Mouse (Mus musculus): ENCODE results near the gene Baz2a.
"Not testable (repeated sequence)": the region's sequence is repeated elsewhere in the genome, so short reads cannot be mapped to it uniquely, and the experiment has no call there.

Gene Baz2a

DNA sequence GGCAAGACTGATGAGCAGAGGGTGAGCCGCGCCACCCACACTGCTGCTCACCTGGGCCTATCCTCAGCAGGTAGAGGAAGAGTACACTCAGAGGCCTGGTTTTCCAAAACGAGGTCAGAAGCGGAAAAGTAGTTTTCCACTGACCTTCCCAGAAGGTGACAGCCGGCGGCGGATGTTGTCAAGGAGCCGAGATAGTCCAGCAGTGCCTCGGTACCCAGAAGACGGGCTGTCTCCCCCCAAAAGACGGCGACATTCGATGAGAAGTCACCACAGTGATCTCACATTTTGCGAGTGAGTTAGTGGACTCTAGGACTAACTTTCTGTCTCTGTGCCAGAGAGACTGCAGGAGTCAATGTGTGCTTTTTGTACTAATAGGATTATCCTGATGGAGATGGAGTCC, 34.6 kb downstream of the Baz2a start:
- DNase-seq = no peak

DNA sequence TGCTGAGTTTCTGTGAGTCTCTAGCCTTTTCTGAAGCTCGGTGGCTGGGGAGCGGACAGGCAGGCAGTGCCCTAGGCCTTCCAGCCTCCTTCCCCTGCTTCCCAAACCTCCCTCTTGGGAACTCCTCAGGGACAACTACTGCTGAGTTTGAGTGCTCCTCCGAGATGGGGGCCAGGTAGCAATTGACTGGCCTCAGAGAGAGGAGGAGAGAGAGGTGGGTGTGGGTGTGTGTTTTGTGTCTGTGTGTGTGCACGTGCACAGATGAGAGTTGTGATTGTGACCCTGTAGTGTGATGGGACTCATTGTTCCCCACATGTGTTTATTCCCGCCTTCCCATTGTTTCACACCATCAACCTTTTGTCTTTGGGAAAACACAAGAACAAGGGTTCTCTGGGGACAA, 36.1 kb downstream of the Baz2a start:
- no peak for DNase-seq

DNA sequence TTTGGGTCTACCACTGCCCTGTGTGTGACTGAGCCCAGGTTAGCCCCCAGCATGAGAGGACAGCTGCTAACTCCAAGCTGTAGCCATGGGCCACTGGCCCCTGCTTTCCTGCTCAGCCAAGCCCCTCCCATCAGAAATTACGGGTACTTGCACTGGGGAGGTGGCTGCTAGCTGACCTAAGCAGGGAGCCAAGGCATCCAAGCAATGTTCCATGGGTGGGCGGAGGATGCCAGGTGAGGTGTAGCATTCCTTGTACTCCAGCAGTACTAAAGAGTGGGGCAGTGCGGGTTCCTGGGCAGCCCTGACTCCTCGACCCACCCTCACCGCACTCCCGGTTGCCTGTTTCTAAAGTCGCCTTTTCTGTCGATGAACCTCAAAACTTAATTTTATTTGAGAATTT, 36.8 kb downstream of the Baz2a start:
- no peak for DNase-seq

DNA sequence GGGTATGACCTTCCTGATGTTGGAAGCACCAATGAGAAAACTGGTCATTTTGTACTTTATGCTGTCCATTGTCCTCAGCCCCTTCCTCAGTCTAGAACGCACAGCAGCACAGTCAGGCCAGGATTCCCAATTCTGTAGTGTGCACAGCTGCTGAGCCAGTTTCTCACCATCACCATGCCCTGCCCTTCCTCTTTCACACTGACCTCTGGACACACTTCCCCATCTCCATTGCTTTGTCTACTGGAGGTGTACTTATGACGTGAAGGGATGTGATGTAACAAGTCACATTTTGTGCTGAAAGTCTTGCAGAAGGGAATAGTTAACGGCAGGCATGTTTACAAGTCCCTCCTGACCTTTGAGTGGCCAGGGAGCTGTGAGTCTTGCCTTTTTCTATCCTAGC, 39.9 kb downstream of the Baz2a start:
- DNase-seq = no peak

DNA sequence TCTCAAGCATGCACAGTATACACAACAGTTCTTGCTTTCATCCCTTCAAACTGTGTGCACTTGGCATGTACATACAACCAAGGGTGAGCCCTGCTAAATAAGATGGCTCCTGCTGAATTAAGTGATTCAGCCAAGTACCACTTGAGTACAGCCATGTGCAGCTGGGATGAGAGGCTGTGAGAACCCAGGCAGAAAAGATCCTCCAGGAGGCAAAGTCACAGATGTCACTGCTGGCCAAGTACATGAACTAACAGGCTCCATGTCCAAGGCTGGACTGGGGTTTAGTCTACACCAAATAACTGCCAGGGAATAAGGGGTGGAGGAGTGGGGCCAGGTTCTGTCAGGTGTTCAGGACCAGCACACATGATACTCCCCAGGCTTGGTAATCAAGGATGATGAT, 40.4 kb downstream of the Baz2a start:
- DNase-seq = no peak

DNA sequence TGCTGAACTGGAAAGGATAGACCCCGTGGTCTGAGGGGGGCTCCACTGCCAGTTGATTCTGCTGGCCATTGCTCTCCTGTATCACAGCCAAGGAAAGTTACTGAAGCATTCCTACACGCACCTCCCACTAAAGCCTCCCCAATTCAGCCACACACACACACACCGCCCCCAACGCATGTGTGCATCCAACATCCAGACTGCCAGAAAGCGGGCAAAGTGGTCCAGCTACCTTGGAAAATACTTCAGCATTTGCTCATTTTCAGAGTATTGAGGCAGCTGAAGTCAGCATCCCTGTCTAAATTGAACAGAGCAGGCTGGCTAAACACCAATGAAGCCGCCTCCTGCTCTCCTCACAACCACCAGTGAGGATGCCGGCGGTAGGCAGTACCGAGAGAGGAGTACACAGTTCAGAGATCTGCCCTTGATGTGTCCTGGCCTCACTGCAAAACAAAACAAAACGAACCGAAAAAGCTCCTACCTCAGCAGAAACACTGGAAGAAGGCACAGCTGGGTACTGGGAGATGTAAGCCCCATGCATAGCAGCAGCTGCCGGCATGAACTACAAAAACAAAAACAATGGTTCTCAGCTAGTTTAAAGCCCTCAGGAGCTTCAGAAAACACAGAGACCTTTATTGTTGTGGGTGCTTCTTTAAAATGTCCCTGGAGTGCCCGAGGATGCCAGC, 42.4 kb downstream of the Baz2a start:
- no peak for DNase-seq

DNA sequence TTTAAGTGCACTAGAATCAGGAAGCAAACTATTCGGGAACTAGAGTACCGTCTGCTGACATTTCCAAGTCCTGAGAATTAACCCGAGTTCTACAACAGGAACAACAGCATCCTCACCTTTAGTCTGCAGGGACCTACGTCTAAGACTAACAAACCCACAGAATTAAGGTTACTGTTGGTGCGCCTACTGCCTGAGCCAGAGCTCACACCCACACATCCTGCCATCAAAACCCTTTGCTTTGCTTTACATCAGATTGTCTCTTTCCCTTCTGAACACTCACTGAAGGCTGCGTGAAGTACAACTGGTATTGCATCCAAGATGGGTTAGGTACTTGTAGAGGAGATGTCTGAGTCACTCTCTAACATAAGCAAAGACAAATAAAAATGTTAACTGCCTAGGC, 44.0 kb downstream of the Baz2a start:
- no peak for DNase-seq

DNA sequence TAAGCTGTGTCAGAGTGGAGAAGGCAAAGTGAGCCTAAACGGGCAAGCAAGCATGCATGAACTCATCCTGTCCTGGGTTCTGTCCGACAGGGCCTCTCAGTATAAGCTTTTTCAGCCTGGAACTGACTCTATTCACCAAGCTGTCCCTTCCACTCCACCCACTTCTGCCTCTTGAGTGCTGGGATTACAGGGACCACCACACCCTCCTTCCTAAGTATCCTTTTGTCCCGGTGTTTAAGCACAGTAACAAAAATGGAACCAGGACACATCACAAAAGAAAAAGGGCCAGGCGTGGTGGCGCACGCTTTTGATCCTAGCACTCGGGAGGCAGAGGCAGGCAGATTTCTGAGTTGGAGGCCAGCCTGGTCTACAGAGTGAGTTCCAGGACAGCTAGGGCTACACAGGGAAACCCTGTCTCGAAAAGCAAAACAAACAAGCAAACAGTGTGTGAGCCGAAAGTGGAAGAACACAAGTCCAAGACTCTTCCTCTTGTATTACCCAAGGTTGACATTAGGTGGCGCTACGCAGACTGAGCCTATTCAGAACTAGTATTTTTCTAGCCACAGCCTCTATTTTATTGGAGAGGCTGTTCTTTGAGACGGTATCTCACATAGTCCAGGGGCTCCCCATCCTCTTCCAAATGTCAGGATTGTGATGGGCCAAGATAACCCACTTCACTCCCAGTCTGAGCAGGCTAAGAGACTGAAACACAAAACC, 49.0 kb downstream of the Baz2a start:
- peak; percentile 73 for DNase-seq

DNA sequence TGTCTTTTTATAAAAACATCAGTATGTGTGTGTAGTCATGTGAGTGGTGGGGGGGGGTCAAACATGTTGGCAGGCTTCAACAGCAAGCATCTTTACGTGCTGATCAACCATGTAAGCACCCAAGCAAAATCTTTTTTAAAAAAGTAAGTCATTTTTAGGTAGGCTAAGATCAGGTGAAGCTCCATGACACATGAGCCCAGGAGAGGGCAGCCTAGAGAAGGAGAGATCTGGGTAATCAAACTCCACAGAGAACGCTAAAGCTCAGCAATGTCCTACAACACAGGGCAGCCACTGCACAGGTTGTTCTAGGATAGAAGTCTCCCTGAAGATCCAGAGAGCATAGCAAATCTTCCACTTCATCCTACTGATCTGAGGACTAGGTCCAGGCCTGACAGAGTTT, 50.8 kb downstream of the Baz2a start:
- peak; percentile 26 for DNase-seq

DNA sequence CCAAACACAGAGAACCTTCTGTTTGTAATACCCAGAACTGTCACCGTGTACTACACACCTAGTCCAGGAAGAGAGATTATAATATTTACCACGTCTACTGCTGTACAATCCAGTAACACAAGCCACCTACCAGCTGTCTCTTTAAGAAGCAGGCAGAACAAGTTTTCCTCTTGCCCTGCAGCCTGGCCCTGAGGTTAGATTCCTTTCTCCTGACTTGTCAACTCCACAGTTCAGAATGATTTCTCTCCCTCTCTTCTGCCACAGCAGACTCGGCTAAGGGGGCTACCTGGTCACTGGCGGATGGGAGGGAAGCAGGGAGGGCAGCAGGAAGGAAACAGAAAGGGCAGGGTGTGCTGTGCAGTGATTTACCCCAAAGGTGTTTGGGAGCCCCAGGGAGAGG, 52.3 kb downstream of the Baz2a start:
- DNase-seq = no peak

DNA sequence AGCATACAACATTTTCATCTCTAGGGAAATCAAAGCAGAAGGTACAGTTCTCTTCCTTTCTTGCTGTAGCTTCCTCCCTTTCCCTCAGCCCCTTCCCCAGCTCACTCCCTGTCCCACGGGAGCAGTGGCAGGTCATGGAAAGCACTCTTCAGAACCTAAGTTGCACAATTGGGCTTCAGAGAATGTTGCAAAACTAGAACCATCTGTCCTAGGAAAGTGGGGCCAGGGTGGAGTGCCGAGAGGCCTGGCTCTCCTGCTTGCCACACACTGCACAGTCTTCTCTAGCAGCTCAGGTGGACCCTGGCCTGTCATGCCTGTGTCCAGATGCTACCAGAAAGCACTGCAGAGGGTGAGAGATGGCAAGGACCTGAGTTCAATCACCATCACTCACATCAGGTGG, 53.6 kb downstream of the Baz2a start:
- no peak for DNase-seq

DNA sequence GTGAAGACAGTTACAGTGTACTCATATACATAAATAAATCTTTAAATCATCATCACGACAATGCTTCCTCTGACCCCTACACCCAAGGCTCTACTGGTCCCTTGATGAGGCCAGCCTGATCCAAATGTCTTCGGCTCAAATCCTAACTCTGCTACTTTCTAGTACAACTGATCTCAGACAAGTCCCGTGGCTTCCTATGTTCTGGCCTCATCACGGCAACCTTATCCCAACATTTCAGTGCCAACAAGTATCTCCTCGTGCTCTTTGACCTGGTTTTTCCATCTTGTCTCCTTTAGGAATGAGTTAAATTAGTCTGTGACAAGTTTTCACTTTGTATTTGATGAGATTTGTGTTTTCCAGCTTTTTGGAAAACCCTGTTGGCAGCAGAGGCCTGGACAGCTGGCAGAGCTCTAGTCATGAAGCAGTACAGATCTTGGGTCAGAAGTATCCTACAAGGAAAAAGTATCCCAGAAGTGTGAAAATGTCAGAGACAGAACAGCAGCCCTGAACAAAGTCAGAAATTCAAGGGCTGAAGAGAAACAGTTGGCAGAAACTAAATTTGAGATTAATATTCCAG, 57.5 kb downstream of the Baz2a start:
- DNase-seq = no peak

DNA sequence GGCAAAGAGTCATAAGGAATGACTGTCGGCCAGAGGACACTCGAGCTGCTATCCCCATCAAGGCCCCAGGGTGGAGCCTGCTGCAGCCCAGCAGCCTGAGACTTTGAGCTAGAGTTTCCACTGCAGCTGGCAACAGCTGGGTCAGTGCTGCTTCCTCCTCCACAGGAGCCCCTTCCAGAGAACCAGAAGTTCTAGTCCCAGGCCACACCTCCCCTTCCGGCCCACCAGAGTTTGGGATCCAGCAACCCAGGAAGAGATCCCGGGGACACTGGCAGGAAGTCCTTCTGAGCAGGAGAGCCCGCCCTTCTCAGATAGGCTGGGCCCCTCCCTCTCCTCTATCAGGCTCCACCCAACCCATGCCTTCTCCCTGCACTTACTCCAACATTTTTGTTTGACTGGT, 58.2 kb downstream of the Baz2a start:
- peak; percentile 87 for DNase-seq

DNA sequence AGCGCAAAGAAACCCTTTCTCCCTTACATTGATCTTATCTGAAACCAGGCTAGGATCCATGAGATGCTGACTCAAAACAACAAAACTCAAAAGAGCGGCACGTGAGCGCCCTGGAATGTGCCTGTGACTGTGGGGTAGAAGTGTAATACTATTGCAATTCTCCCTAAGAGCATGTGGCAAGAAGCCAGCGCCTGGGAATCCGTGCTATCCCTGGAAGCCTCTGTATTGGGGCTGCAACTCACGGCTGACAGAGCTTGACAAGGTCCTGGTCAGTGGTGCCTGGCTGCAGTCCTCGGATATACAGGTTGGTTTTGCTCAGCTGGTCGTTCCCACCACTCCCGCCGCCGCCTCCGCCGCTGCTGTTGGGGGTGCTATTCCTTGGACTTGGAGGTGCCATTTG, 59.6 kb downstream of the Baz2a start:
- DNase-seq = peak; percentile 71

DNA sequence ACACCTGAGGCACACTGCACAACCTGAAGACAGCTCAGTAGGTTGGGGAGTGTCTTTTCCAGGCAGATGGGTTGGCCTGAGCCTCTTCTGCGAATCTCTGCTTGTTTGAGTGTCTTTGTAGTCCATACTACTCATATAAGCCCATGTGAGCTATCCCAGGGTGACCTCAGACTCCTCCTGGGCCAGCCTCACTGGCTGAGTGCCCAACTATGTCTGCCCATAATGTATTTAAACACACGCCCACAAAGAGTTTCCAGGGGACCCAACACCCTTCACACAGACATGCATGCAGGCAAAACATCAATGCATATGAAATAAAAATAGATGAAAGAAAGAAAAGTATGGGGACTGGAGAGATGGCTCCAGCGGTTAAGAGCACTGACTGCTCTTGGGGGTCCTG, 62.6 kb downstream of the Baz2a start:
- no peak for DNase-seq

DNA sequence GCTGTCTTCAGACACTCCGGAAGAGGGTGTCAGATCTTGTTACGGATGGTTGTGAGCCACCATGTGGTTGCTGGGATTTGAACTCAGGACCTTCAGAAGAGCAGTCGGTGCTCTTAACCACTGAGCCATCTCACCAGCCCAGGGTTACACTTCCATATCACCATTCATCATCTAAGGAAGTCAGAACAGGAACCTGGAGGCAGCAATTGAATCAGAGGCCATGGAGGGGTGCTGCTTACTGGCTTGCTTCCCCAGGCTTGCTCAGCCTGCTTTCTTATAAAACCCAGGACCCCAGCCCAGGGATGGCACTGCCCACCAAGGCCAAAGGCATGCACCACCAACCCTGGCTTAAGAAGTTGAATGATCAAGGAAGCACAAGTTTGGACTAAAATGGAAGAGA, 74.3 kb downstream of the Baz2a start:
- not testable (repeated sequence) for DNase-seq

DNA sequence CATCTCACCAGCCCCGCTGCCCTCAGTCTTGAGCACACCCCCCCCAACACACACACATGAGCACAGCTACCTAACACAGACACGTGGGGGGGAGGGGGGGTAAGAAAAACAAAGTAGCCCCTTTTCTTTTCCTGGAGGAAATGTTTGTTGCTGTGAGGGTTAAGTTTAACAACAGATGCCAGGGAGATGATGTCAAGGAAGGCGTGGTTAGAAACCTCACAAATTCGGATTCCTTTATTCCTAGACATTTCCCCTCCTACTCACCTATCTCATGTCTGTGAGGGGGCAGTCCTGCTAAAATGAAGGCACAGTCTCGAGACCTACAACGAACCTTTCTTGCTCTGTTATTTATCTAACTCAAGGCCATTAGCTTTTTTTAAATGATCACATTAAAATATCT, 75.7 kb downstream of the Baz2a start:
- no peak for DNase-seq

DNA sequence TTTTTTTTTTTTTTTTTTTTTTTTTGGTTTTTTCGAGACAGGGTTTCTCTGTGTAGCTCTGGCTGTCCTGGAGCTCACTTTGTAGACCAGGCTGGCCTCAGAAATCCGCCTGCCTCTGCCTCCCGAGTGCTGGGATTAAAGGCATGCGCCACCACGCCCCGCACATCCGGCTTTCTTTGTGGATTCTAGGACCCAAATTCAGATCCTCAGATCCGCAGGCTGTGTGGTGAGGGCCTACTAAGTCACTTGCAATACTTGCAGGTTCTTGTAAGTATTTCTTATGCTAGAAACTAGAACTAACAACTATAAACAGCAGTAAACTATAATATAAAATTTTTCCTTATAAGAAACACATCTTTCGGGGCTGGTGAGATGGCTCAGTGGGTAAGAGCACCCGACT, 80.0 kb downstream of the Baz2a start:
- DNase-seq = not testable (repeated sequence)

DNA sequence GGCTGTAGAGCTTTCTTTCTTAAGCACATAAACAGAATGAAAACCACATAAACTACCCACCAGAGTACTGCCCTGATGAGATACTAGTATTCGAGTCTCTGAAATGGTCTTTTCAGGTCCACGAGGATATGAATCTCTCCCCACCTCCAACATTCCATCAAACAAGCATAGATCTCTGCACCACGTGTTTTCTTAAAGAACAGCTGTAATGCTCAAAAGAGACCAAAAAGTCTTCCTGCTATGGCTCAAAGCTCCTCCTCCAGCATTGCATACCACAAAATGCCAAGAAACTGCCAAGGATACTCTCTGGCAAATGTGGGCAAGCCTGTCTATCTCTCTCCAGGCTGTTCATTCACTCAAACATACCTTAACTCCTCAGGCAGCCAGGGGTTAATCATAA, 83.9 kb downstream of the Baz2a start:
- no peak for DNase-seq

DNA sequence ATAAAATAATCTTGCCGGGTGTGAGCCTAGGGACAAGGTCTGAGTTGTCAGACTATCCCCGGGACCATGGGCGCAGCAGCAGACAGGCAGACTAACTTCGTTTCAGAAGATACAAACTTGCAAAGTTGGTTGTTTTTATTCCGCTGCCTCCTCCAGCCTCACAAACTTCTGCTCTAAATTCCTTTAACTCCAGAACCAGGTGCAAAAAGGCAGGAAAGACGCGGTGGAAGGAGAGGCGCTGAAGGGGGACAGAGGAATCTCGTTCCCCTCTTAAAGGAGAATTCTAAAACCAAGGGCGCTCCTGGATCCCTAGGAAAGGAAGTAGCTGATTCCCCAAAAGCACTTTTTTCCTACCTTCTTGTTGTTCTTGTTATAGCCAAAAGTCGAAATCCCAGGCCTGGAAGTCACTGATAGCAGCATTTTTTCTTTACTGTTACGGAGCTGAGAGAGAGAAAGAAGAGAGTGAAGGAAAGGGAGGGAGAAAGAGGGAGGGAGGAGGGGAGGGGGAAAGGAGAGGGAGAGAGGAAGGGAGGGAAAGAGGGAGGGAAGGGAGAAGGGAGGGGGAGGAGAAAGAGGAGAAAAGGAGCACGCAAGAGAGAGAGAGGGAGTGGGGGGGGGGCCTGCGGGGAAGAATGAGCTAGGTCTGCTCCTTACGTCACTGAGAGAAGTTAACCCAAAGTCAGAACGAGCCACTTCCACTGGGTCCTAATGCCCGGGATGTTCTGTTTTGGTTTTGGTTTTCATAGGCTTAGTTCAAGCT, 84.8 kb downstream of the Baz2a start:
- DNase-seq = peak; percentile 82

DNA sequence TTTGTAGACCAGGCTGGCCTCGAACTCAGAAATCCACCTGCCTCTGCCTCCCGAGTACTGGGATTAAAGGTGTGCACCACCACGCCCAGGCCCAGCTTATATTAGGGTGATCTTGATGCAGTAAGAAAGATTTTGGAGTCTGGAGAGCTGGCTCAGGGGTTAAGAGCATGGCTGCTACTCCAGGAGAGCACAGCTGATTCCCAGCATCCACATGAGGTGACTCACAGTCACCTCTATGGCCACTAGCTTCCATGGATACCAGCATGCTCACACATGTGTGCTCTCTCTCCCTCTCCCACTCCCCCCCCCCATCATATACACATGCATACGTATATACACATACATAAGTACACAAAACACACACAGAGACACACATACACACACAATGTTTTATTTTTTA, 85.9 kb downstream of the Baz2a start:
- no peak for DNase-seq
